Mouse (Mus musculus): ENCODE results near the gene Sez6l2. TPM values are rescaled to one million over a fixed set of nuclear protein-coding genes. Genes with fewer than 3 reads are reported as not detected.
A peak's percentile ranks its signal among the peaks of the same experiment; 100 is the strongest.

Gene Sez6l2
- polyA plus RNA-seq, 2 experiments: 0.19 TPM; not detected in 1

DNA sequence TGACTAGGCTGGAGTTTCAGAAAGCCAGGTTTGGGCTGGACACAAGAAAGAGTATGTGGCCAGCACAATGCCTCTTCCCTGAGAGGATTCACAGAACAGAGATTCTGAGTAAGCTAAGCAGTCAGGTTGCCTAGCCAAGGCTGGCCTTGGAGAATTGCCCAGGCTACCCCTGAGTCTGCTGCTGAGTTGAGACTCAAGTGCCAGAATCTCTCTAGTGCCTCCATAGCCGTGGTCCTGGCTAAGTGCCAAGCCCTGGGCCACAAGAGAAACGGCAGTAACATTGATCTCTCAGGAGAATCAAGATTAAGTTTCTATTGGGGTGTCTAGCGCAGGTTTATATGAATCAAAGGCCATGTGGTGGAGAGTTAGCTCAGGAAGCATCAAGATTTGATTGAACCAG, 15.2 kb downstream of the Sez6l2 start:
- TF ChIP-seq CTCF (IDR thresholded peaks at IDR 0.05; ENCODE audit: low read depth) (no peak), EP300 (IDR thresholded peaks at IDR 0.05; ENCODE audit: low read depth) (no peak)
- Histone ChIP-seq H3K4me3 (ENCODE audit: insufficient read depth in 1 of 2, low read depth in 2 of 2, low read length in 2 of 2) (no peak overlapping the region), H3K9me3 (ENCODE audit: control insufficient read depth, low read length) (no peaks in the 10 kb centered on the region), H3K4me2 (ENCODE audit: low read depth) (no peak overlapping the region), H3K27me3 (ENCODE audit: control insufficient read depth, insufficient read depth, low read length) (no peaks in the 10 kb centered on the region; the same call in 1 of the 2 replicates), H3K36me3 (replicated peaks; ENCODE audit: control insufficient read depth, insufficient read depth, low read depth) (no peaks in the 10 kb centered on the region), H3K9ac (replicated peaks) (no peak overlapping the region), H3K27ac (no peak overlapping the region), H3K4me1 (replicated peaks; ENCODE audit: control insufficient read depth in 2 of 2, insufficient read depth in 2 of 2, low read length in 1 of 2) (no peaks in the 10 kb centered on the region)
- ATAC-seq (ENCODE audit: insufficient read depth): no peak
- 39% methylated on average over 3 of the region's 3 CpGs for WGBS (ENCODE audit: insufficient replicate concordance)
- DNase-seq (ENCODE audit: low read depth in 3 of 3, low spot score in 3 of 3): no peak

DNA sequence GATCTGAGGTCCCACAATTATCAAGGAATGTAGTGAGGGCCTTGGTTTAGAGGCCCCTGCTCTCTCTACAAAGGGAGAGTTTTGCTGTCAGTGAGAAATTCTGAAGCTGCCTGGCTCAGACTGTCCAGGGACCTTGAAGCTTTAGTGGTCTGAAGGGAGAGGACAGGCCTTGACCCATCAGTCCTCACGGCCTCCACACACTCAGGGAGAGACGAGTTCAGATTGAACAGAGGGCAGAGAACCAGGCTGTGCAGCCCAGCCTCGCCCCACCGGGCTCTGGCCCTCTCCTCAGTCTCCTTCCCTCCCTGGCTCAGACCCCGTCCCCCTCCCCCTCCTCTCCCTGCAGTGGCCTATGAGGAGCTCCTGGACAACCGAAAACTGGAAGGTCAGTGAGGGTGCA, 17.0 kb downstream of the Sez6l2 start:
- ATAC-seq (ENCODE audit: insufficient read depth): no peak
- Histone ChIP-seq H3K36me3 (replicated peaks; ENCODE audit: control insufficient read depth, insufficient read depth, low read depth) (no peaks in the 10 kb centered on the region), H3K4me2 (ENCODE audit: low read depth) (no peak overlapping the region), H3K4me1 (replicated peaks; ENCODE audit: control insufficient read depth in 2 of 2, insufficient read depth in 2 of 2, low read length in 1 of 2) (no peaks in the 10 kb centered on the region), H3K9me3 (ENCODE audit: control insufficient read depth, low read length) (no peaks in the 10 kb centered on the region), H3K4me3 (ENCODE audit: insufficient read depth in 1 of 2, low read depth in 2 of 2, low read length in 2 of 2) (no peak overlapping the region), H3K9ac (replicated peaks) (no peak overlapping the region), H3K27me3 (ENCODE audit: control insufficient read depth, insufficient read depth, low read length) (no peaks in the 10 kb centered on the region; the same call in 1 of the 2 replicates), H3K27ac (no peak overlapping the region)
- no peak for DNase-seq (ENCODE audit: low read depth in 3 of 3, low spot score in 3 of 3)
- WGBS (ENCODE audit: insufficient replicate concordance): 48% methylated on average over 6 of the region's 6 CpGs
- TF ChIP-seq CTCF (IDR thresholded peaks at IDR 0.05; ENCODE audit: low read depth) (no peak), EP300 (IDR thresholded peaks at IDR 0.05; ENCODE audit: low read depth) (no peak)

DNA sequence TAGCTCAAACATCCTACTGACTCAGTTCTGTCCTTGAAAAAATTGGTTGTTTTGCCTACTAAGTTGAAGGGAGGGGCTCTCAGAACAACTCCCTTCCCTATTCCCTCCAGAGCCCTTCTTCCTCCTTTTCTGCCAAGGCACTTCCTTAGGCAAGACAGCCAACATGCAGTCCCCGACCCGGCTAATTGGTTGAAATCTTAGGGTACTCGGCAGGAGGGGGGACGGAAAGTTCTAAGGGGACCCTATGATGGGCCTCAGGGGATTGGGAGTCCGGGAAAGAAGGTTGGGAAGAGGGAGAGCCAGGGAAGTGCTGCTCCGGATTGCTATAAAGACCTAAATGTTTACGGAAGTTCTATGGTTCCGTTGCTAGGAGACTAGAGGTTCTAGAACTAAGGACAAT, 25.1 kb downstream of the Sez6l2 start:
- WGBS (ENCODE audit: insufficient replicate concordance): 3% methylated on average over 8 of the region's 8 CpGs

DNA sequence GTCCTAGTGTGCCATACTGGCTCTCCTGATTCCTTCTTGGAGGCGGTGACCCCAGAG, 25.4 kb downstream of the Sez6l2 start, which contains the start of gene Cdipt:
Gene Cdipt, plus strand, starts transcription at position 22 of the 57 bp plus-strand sequence.
- 13% methylated on average over 1 of the region's 1 CpGs for WGBS (ENCODE audit: insufficient replicate concordance)

More for the DNA sequence above, 25.1 kb downstream of the Sez6l2 start:
- H3K9me3 ChIP-seq (ENCODE audit: control insufficient read depth, low read length): no peaks in the 10 kb centered on the region
- no peaks in the 10 kb centered on the region for H3K27me3 ChIP-seq (ENCODE audit: control insufficient read depth, insufficient read depth, low read length)
- H3K9ac ChIP-seq (replicated peaks): peak overlapping the region; percentile 32
- H3K27ac ChIP-seq: no peak overlapping the region; the same call in 1 of the 2 replicates
- no peak for DNase-seq (ENCODE audit: low read depth in 3 of 3, low spot score in 3 of 3)
- TF ChIP-seq EP300 (IDR thresholded peaks at IDR 0.05; ENCODE audit: low read depth): no peak
- TF ChIP-seq CTCF (IDR thresholded peaks at IDR 0.05; ENCODE audit: low read depth): no peak
- peaks cover 22% of the 10 kb centered on the region for H3K36me3 ChIP-seq (replicated peaks; ENCODE audit: control insufficient read depth, insufficient read depth, low read depth)
- H3K4me1 ChIP-seq (replicated peaks; ENCODE audit: control insufficient read depth in 2 of 2, insufficient read depth in 2 of 2, low read length in 1 of 2): peaks cover 10 to 12% of the 10 kb centered on the region in 2 experiments
- H3K4me2 ChIP-seq (ENCODE audit: low read depth): peak overlapping the region; percentile 77
- no peak for ATAC-seq (ENCODE audit: insufficient read depth)
- H3K4me3 ChIP-seq (ENCODE audit: insufficient read depth in 1 of 2, low read depth in 2 of 2, low read length in 2 of 2): peak overlapping the region; percentile 23 to 70; a peak in 3 of 4 replicates

DNA sequence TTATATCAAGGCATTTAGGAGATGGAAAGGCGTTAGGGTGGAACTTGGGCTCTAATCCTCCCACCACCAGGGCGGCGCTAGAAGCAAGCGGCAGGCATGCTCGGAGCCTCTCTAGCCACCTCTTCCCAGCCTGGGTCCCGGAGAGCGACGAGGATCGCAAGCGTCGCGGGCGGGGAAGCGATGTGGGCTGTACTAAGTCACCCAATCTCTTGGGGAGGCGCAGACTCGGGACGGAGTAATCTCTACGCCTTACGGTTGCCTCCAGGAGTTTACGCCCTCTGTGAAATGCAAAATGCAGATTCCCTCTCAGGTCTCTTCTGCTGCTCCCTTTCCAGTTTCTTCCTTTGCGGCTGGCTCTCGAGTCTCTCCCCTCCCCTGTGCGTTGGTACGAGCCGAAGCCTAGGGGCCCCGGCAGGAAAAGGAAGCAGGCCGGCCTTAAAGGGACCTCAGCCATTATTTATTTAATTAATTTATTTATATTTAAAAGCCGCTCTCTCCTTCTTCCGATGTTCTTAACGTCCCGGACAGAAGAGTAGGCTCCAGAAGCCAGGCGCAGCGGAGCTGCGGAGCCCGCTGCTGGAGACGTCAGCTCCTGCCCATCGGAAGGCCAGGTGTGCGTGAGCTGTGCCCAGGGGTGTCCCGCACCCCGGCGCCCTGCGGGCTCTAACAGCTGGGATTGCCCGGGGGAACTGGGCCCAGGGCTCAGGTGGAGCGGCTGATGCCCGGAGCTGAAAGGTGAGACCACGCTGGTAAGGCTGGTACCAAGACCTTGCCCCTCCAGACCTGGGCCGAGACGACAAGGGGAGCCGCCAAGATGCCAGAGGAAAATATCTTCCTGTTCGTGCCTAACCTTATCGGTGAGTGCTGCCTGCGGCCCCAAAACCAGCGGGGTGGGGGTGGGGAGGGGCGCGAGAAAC, 25.8 kb downstream of the Sez6l2 start, which contains the start of gene Cdiptos:
Gene Cdiptos, minus strand, starts transcription at position 149 of the 917 bp plus-strand sequence.
- Histone ChIP-seq H3K9me3 (ENCODE audit: control insufficient read depth, low read length) (no peaks in the 10 kb centered on the region), H3K4me3 (ENCODE audit: insufficient read depth in 1 of 2, low read depth in 2 of 2, low read length in 2 of 2) (peak within 1 kb of the TSS; percentile 70 to 88), H3K27me3 (ENCODE audit: control insufficient read depth, insufficient read depth, low read length) (no peaks in the 10 kb centered on the region), H3K4me1 (replicated peaks; ENCODE audit: control insufficient read depth in 2 of 2, insufficient read depth in 2 of 2, low read length in 1 of 2) (peaks cover 10 to 12% of the 10 kb centered on the region in 2 experiments), H3K27ac (peak within 1 kb of the TSS; percentile 77), H3K9ac (replicated peaks) (peak within 1 kb of the TSS; percentile 81), H3K36me3 (replicated peaks; ENCODE audit: control insufficient read depth, insufficient read depth, low read depth) (peaks cover 22% of the 10 kb centered on the region), H3K4me2 (ENCODE audit: low read depth) (peak within 1 kb of the TSS; percentile 77)
- TF ChIP-seq CTCF (IDR thresholded peaks at IDR 0.05; ENCODE audit: low read depth) (peak; percentile 100), EP300 (IDR thresholded peaks at IDR 0.05; ENCODE audit: low read depth) (peak; percentile 47)
- ATAC-seq (ENCODE audit: insufficient read depth) (peak; percentile 94), DNase-seq (ENCODE audit: low read depth in 3 of 3, low spot score in 3 of 3) (peak; percentile 94 to 95 (median 94))
- under 1% methylated on average over 55 of the region's 55 CpGs for WGBS (ENCODE audit: insufficient replicate concordance)

More for the DNA sequence above, 25.4 kb downstream of the Sez6l2 start, which contains the start of gene Cdipt:
- Histone ChIP-seq H3K4me3 (ENCODE audit: insufficient read depth in 1 of 2, low read depth in 2 of 2, low read length in 2 of 2) (peak within 1 kb of the TSS; percentile 70 to 88), H3K4me2 (ENCODE audit: low read depth) (peak within 1 kb of the TSS; percentile 77), H3K9me3 (ENCODE audit: control insufficient read depth, low read length) (no peaks in the 10 kb centered on the region), H3K27me3 (ENCODE audit: control insufficient read depth, insufficient read depth, low read length) (no peaks in the 10 kb centered on the region), H3K4me1 (replicated peaks; ENCODE audit: control insufficient read depth in 2 of 2, insufficient read depth in 2 of 2, low read length in 1 of 2) (peaks cover 10 to 12% of the 10 kb centered on the region in 2 experiments), H3K27ac (peak within 1 kb of the TSS; percentile 77), H3K9ac (replicated peaks) (peak within 1 kb of the TSS; percentile 81), H3K36me3 (replicated peaks; ENCODE audit: control insufficient read depth, insufficient read depth, low read depth) (peaks cover 22% of the 10 kb centered on the region)
- TF ChIP-seq CTCF (IDR thresholded peaks at IDR 0.05; ENCODE audit: low read depth) (no peak), EP300 (IDR thresholded peaks at IDR 0.05; ENCODE audit: low read depth) (no peak)
- DNase-seq (ENCODE audit: low read depth in 3 of 3, low spot score in 3 of 3) (no peak), ATAC-seq (ENCODE audit: insufficient read depth) (no peak)

Data from liver, embryonic 14.5 days (tissue).